Mouse (Mus musculus) stomach, embryonic 15.5 days (tissue): ENCODE measurements around the gene Nfib. TPM values are rescaled to one million over a fixed set of nuclear protein-coding genes. Genes with fewer than 3 reads are reported as not detected.

Experiments
- ATAC-seq: fragments of 200-750 bp; cut with Nextera tagmentation; 2 replicates; pipeline ENCODE4 v1.8.0; 2017; ENCODE audit warnings: low read depth, moderate number of reproducible peaks, moderate TSS enrichment; ENCODE audit not compliant: insufficient read depth, low FRiP score
- H3K27ac ChIP-seq: fragments of 300-500 bp; sonication (generic); 2 replicates; pipeline ENCODE4 v1.5.1; 2015; ENCODE audit warnings: mild to moderate bottlenecking, inconsistent platforms
- H3K27me3 ChIP-seq: fragments of 300-500 bp; sonication (generic); replicated peaks from 2 replicates; pipeline ENCODE4 v1.6.1; 2015; ENCODE audit warnings: inconsistent platforms
- H3K36me3 ChIP-seq: fragments of 300-500 bp; sonication (generic); 2 replicates; pipeline ENCODE4 v1.6.1; 2015; ENCODE audit warnings: inconsistent platforms
- H3K4me1 ChIP-seq: fragments of 300-500 bp; sonication (generic); 2 replicates; pipeline ENCODE4 v1.6.1; 2015; ENCODE audit warnings: inconsistent platforms
- H3K4me2 ChIP-seq: fragments of 300-500 bp; sonication (generic); 2 replicates; pipeline ENCODE4 v1.6.1; 2015; ENCODE audit warnings: mild to moderate bottlenecking, inconsistent platforms
- H3K4me3 ChIP-seq: fragments of 300-500 bp; sonication (generic); replicated peaks from 2 replicates; pipeline ENCODE4 v1.5.1; 2015; ENCODE audit warnings: inconsistent platforms
- H3K9ac ChIP-seq: fragments of 300-500 bp; sonication (generic); 2 replicates; pipeline ENCODE4 v1.6.1; 2015; ENCODE audit warnings: inconsistent platforms
- H3K9me3 ChIP-seq: fragments of 300-500 bp; sonication (generic); 2 replicates; pipeline ENCODE4 v1.6.1; 2016; ENCODE audit warnings: inconsistent platforms
- WGBS: fragments of 180-500 bp; shearing (Covaris S2); methylation state at CpG from one replicate; pipeline ENCODE4 v1.1.7; 2015; 5-methylcytosine and 5-hydroxymethylcytosine counted together
- polyA plus RNA-seq: library from polyadenylated mRNA; unstranded; fragments of >200 nt; fragmentation: Nextera tagmentation; extraction: Ambion mirVana; gene quantifications from 2 replicates; pipeline ENCODE4 v1.2.1, GENCODE M21; 2015

The Nfib gene
- polyA plus RNA-seq, 1 experiment from 2014 or later = 56.5 TPM

DNA sequence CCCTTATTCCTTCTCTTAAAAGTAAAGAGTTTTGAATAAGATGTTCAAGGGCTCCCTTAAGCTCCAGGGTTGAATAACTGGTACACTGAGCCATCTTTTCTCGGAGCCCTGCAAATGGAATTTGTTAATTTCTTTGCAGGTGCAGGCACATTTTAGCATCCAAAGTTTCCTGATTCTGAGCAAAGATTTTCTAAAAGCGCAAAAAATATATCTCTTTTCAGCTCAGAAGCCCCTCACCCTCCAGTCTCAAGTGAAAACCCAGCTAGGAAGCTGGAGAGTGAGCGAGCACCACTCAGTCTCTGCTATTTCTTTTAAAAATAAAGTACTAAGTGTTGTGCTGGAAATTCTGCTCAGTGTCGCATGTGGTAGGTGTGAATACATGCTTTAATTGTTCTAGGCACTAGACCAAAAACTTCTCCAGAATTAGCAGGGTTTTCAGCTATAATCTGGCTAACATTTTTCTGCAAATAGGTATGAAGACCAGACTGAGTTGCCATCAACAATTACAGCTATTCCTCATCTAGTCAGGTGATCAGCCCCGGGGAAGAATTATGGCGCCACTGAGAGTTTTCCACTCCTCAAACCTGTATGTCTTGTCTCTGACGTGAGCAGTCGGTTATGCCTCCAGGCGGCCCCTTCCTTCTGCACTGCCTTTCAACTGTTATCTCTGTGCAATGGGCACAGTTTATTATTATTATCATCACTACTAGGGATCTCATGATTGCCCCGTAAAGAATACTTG lies 162.7 kb downstream of the Nfib start:
- WGBS = 70% methylated on average over 10 of the region's 10 CpGs
- peaks cover 8% of the 10 kb centered on the region; the same call in 1 of the 2 replicates for H3K4me1 ChIP-seq
- no peaks in the 10 kb centered on the region for H3K9me3 ChIP-seq
- no peak overlapping the region for H3K4me2 ChIP-seq
- no peaks in the 10 kb centered on the region for H3K27me3 ChIP-seq
- no peaks in the 10 kb centered on the region for H3K36me3 ChIP-seq
- no peak overlapping the region for H3K27ac ChIP-seq
- no peak overlapping the region for H3K9ac ChIP-seq
- no peak overlapping the region for H3K4me3 ChIP-seq
- no peak for ATAC-seq

DNA sequence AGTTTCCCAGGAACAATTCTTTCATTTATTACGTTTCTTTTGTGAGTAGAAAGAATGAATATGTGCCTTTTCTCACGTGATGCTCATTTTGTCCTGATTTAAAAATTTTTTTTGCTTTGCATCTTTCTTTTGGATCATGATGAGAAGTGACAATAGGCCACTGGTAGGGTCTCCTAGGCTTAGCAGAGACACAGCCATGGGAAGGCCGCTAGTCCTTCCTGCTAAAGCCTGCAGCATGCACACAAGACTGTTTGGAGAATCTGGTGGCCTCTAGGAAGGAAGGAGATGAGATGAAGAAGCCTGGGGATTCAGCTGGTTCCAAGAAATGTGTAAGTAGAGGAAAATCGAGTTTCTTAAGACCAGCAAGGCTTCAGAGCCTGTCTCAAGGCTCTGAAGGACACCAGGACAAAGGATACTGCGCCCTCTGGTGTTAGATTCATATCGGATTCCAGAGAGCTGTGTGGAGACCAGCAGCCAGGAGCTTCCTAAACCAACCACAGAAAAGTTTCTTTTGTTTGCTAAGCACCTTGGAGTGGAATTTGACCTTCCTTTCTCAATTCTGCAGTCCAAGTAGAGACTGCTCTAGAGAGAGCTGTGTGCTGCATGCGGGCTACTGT lies 163.5 kb downstream of the Nfib start:
- Histone ChIP-seq H3K4me1 (peaks cover 16% of the 10 kb centered on the region; the same call in 1 of the 2 replicates), H3K4me2 (no peak overlapping the region), H3K36me3 (no peaks in the 10 kb centered on the region), H3K4me3 (no peak overlapping the region), H3K27ac (no peak overlapping the region), H3K27me3 (no peaks in the 10 kb centered on the region), H3K9ac (no peak overlapping the region), H3K9me3 (no peaks in the 10 kb centered on the region)
- 30% methylated on average over 7 of the region's 7 CpGs for WGBS
- peak; percentile 85 for ATAC-seq

DNA sequence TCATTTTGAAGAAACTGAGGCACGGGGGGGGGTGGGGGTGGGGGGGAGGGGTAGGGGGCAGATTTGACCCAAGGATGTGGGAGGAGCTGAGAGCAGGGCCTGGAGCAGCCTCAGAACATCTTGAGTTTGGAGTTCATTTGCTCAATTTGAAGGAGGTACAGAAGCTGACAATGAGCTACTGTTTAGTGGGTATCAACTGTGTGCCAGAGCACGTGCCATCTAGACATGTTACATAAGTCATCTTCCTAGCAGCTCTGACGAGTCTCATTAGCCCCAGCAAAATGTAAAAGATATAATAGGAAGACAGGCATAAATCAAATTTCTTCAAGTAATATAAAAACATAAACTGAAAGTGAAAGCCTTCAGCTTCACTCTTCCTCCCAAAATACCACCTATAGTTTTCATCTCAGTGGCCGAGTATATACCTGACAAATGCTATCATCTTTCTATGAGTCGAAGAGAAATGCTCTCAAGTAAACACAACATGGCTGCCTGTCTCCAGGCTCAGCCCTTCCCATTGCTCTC lies 165.0 kb downstream of the Nfib start:
- H3K9me3 ChIP-seq = no peaks in the 10 kb centered on the region
- no peak overlapping the region for H3K9ac ChIP-seq
- 61% methylated on average over 5 of the region's 5 CpGs for WGBS
- H3K4me2 ChIP-seq = no peak overlapping the region
- no peaks in the 10 kb centered on the region for H3K36me3 ChIP-seq
- peaks cover 25% of the 10 kb centered on the region for H3K4me1 ChIP-seq
- ATAC-seq = no peak
- H3K27ac ChIP-seq = no peak overlapping the region
- no peaks in the 10 kb centered on the region for H3K27me3 ChIP-seq
- H3K4me3 ChIP-seq = no peak overlapping the region

DNA sequence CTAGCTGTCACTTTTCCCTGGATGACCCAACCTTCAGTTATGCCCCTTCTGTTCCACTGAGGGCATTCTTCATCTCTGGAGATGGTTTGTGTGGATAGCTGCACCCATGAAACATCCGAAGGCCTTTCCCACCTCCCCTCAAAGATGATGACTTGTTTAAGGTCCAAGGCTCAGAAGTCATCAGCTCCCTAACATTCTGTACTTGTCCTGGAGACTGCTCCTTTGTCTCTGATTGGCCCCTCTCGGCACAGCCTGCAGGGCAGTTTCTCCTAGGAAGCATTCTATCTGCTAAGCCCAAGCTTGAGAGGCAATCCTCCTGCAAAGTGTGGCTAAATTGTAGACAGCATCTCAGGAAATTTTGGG lies 165.5 kb downstream of the Nfib start:
- H3K27ac ChIP-seq = no peak overlapping the region
- 0 out of 2 replicates have a peak, but pooled peaks cover 4% of the 10 kb centered on the region for H3K27me3 ChIP-seq
- no peak overlapping the region for H3K4me2 ChIP-seq
- no peak overlapping the region for H3K4me3 ChIP-seq
- no peak overlapping the region for H3K9ac ChIP-seq
- no peak for ATAC-seq
- no peaks in the 10 kb centered on the region for H3K36me3 ChIP-seq
- H3K9me3 ChIP-seq = no peaks in the 10 kb centered on the region
- H3K4me1 ChIP-seq = peaks cover 25% of the 10 kb centered on the region
- 69% methylated on average over 2 of the region's 2 CpGs for WGBS

DNA sequence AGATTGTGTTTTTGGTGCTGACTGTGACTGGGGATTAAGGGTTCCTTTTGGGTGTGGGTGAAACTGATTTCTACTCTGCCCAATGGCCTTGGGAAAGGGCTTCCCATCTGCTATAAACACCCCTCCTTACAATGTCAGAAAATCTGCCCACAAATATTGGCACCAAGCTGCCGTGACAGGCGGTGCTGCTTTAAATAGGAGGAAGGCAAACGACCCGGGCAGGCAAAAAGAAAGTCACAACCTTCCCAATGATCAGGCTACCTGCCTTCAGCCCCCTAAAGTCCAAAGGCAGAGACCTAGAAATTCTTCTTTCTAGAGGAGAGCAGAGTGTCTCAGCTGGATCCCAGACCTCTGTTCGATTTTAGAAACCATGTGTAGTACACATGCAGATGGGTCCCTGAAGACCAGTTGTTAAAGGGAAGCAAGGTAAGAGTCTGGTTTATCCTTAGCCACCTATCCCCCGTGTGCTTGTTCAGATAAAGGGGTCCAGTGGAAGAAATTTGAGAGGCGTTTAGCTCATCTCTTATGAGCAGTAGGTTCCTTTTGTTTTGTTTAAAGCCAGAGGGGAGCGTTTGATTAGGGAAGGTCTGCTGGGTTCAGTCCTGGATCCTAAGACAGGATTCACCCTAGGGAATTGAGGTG lies 166.0 kb downstream of the Nfib start:
- Histone ChIP-seq H3K27me3 (0 out of 2 replicates have a peak, but pooled peaks cover 4% of the 10 kb centered on the region), H3K36me3 (no peaks in the 10 kb centered on the region), H3K9ac (no peak overlapping the region), H3K27ac (no peak overlapping the region), H3K4me1 (peaks cover 25% of the 10 kb centered on the region), H3K4me2 (no peak overlapping the region), H3K9me3 (no peaks in the 10 kb centered on the region), H3K4me3 (no peak overlapping the region)
- 61% methylated on average over 8 of the region's 8 CpGs for WGBS
- ATAC-seq = no peak

DNA sequence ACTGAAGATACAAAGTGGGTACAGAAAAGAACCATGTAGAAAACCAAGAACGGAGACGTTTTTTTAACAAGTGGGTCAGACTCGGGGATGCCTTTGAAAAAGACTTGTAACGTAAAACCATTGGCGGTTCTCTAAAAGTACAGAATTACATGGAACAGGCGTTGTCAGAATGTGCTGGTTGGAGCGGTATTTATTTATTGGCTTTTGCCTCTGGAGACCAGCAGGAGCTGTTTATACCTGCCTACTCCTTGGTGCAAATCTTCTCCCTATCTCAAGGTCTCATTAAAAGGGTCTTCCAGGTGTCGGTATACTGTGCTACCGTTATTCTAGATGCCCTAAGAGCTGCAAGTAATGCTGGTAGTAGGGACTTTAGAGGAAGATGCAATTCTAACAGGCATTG lies 166.7 kb downstream of the Nfib start:
- H3K4me3 ChIP-seq = peak overlapping the region; percentile 31
- peak overlapping the region; percentile 62 for H3K4me2 ChIP-seq
- no peak overlapping the region for H3K27ac ChIP-seq
- no peaks in the 10 kb centered on the region for H3K9me3 ChIP-seq
- 0 out of 2 replicates have a peak, but pooled peaks cover 4% of the 10 kb centered on the region for H3K27me3 ChIP-seq
- no peak overlapping the region for H3K9ac ChIP-seq
- 18% methylated on average over 9 of the region's 9 CpGs for WGBS
- ATAC-seq = no peak
- H3K4me1 ChIP-seq = peaks cover 25% of the 10 kb centered on the region
- H3K36me3 ChIP-seq = no peaks in the 10 kb centered on the region

DNA sequence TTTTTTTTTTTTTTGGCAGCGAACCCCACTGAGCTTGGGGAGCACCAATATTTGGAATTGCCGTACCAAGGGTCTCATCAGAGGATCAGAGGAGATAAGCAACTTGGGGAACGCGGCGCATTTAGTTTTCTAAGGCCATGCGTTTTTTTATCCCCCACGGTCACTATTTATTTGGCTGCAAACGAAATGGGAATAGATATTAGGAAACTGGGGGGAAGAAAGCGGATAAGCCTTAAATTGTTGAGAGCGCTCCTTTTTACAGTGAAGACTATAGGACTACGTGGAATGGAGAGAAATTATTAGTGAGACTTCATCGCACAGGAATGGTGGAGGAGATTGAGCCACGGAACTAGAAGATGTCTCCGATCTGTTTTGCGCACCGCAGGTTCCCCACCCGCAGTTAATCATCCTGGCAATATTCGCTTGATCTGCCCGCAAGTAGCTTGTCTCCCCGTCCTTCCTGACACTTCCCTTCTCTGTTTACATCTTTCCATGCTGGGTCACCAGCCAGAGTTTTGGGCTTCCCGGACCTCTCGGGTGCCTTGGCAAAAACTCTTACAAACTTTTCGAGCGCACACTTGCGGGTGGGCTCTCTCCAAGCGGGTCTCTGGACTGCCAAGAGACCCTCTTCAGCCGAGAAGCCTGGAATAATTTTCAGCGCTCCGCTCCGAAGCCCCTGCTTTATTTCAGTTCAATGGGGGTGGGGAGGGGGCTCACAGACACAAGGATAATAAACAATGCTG lies 167.3 kb downstream of the Nfib start:
- Histone ChIP-seq H3K4me1 (peaks cover 25% of the 10 kb centered on the region), H3K9ac (peak overlapping the region; percentile 29; the same call in 1 of the 2 replicates), H3K4me2 (peak overlapping the region; percentile 62), H3K27ac (no peak overlapping the region), H3K4me3 (peak overlapping the region; percentile 31), H3K9me3 (no peaks in the 10 kb centered on the region), H3K27me3 (0 out of 2 replicates have a peak, but pooled peaks cover 4% of the 10 kb centered on the region), H3K36me3 (no peaks in the 10 kb centered on the region)
- WGBS = 5% methylated on average over 30 of the region's 30 CpGs
- no peak for ATAC-seq

DNA sequence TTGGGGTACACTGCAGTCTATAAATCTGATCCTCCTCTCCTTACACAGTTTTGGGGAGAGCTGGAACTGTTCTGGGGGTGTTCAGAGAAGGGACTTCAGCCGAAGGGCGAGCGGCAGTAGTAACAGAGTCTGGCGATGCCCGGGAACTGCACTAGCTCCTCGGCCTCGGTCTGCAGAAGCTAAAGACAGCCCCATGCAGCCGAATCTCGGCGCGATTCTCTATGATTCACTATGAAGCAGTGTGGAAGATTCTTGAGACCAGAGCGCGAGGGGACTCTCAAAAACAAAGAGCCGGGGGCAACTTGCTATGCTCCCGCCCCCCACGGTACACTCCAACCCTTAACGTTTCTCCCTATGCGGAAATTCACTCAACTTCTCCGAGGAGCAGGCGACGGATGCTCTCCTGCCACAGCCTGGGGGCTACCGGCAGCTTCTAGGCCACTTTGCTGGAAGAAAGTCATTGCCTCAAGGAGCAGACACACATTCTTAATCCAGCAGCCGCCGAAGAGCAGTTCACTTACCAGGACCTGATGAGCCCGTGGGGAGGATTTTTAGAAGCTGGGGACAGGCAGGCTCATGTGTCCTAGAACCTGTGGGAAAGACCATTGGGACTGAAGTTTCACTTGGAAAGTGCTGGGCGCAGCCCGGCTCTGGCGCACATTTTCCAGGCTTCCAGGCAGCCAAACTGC lies 168.1 kb downstream of the Nfib start:
- peaks cover 26% of the 10 kb centered on the region for H3K4me1 ChIP-seq
- H3K27ac ChIP-seq = 0 out of 2 replicates have a peak overlapping the region, but pooled peaks have one; percentile 48
- ATAC-seq = no peak

DNA sequence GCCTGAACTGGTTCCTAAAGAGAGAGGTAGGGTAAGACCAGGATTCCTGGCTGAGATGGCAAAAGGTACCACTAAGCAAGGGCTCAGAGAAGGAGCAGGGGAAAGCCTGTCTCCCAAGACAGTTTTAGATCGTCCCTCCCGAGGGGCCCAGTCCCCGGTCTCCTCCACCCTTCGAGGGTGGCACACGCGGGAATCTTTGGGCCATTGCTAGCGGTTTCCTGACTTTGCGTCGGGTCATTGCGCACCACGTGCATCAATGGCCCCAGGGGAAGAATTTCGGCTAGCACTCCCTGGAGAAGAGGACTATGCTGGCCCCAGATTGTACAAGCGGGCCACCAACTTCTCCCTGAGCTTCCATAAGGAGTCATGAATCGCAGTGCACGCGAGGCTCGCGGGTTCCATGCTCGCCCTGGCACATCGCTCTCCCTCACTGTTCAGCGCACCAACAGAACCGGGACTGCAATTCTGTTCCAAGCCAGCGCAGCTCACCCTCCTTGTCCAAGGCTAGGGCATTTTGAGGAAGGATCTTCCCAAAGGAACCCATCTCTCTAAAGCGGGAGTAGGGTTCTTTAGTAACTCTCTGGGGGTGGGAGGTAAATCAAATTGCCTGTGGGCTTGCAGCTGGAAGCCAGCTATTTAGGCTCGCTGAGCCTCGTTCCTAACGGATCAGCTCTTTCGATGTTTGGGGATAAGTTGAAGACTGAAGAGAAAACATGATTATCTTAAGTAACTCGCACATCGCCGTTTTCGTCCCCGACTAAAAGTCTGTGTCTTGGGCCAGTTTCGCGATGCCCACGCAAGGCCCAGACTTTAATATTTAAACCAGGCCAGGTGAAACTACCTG lies 168.9 kb downstream of the Nfib start:
- Histone ChIP-seq H3K4me1 (peaks cover 32% of the 10 kb centered on the region), H3K4me3 (peak overlapping the region; percentile 31), H3K9ac (no peak overlapping the region), H3K36me3 (no peaks in the 10 kb centered on the region), H3K27me3 (0 out of 2 replicates have a peak, but pooled peaks cover 4% of the 10 kb centered on the region), H3K4me2 (peak overlapping the region; percentile 62), H3K9me3 (no peaks in the 10 kb centered on the region), H3K27ac (0 out of 2 replicates have a peak overlapping the region, but pooled peaks have one; percentile 48)
- ATAC-seq = no peak
- 30% methylated on average over 36 of the region's 36 CpGs for WGBS

More for the DNA sequence above, 168.1 kb downstream of the Nfib start:
- 4% methylated on average over 28 of the region's 28 CpGs for WGBS
- H3K9me3 ChIP-seq = no peaks in the 10 kb centered on the region
- H3K27me3 ChIP-seq = 0 out of 2 replicates have a peak, but pooled peaks cover 4% of the 10 kb centered on the region
- peak overlapping the region; percentile 11 for H3K9ac ChIP-seq
- no peaks in the 10 kb centered on the region for H3K36me3 ChIP-seq
- H3K4me2 ChIP-seq = peak overlapping the region; percentile 62
- peak overlapping the region; percentile 31 for H3K4me3 ChIP-seq

DNA sequence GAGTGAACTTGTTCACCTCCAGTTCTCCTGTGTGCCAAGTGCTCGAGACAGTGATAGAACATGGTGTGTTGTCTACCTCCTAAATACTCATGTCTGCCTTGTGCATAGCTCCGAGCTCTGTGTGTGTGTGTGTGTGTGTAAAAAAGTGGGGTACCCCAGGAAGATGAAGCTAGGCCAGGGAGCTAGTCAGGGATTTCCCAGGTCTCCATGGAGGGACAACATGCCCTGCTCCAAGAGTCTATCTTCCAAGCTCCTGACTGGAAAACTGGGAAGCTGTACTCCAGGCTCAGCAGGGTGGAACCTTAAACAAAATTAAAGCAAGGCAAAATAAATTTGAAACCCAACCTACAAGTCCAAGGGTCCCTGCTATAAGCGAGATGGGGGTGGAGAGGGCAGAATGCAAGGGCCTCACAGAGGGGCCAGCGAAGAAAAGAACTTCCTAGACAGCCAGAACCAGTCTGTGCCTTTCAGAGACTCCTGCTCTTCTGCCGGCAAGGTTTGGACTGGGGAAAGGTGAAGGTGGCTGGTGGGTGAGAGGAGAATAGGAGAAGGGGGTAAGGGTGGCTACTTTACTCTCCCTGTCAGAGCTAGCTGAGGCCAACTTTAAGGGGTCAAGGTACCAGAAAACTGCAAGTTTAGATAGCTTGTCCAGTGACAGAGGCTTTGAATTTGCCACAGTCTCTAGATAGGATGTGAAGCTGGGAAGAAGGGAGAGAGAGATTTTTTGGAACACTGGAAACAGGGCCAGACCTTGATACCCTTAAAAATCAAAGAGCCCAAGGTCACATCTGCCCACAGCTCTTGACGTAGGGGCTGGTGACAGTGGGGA lies 169.7 kb downstream of the Nfib start:
- no peak overlapping the region for H3K4me3 ChIP-seq
- no peak overlapping the region for H3K9ac ChIP-seq
- no peak overlapping the region for H3K27ac ChIP-seq
- H3K36me3 ChIP-seq = no peaks in the 10 kb centered on the region
- no peak for ATAC-seq
- H3K27me3 ChIP-seq = 0 out of 2 replicates have a peak, but pooled peaks cover 4% of the 10 kb centered on the region
- H3K9me3 ChIP-seq = no peaks in the 10 kb centered on the region
- peak overlapping the region; percentile 62 for H3K4me2 ChIP-seq
- 69% methylated on average over 6 of the region's 6 CpGs for WGBS
- H3K4me1 ChIP-seq = peaks cover 36% of the 10 kb centered on the region
